Mouse (Mus musculus): ENCODE results near the gene Ube2d3. TPM values are rescaled to one million over a fixed set of nuclear protein-coding genes. Genes with fewer than 3 reads are reported as not detected.

The Ube2d3 gene
- 100 to 1,000 TPM; 225 to 229 TPM for total RNA-seq (2021)
- long read RNA-seq, experiment 1, transcript Ube2d3-210 (7 exons, 2,515 nt): minor isoform, 46 of 232 reads
- long read RNA-seq, experiment 1, transcript Ube2d3-212 (8 exons, 3,833 nt): major isoform, 120 of 232 reads
- long read RNA-seq, experiment 1, transcript Ube2d3-201 (8 exons, 1,512 nt): minor isoform, 6 of 232 reads
- long read RNA-seq, experiment 1, transcript Ube2d3-202 (8 exons, 2,504 nt): minor isoform, 35 of 232 reads
- long read RNA-seq, experiment 1, partial matches to known transcripts: 2 of 232 reads
- long read RNA-seq, experiment 1, other reads (novel, unspliced or antisense): 18 of 232 reads
- long read RNA-seq, experiment 2, transcript Ube2d3-202 (8 exons, 2,504 nt): minor isoform, 25 of 162 reads
- long read RNA-seq, experiment 2, transcript Ube2d3-212 (8 exons, 3,833 nt): major isoform, 88 of 162 reads
- long read RNA-seq, experiment 2, transcript Ube2d3-210 (7 exons, 2,515 nt): minor isoform, 32 of 162 reads
- long read RNA-seq, experiment 2, transcript Ube2d3-201 (8 exons, 1,512 nt): minor isoform, 5 of 162 reads
- long read RNA-seq, experiment 2, partial matches to known transcripts: 3 of 162 reads
- long read RNA-seq, experiment 2, other reads (novel, unspliced or antisense): 8 of 162 reads

GRCm38 (mm10) chr3:135437758-135438495 is at the start of gene Ube2d3:
TSS of gene Ube2d3 (plus strand) at chr3:135438149.
- peak within 1 kb of the TSS; percentile 99 for H3K27ac ChIP-seq
- H3K4me3 ChIP-seq: peak within 1 kb of the TSS; percentile 87
- TF ChIP-seq CTCF (IDR thresholded peaks at IDR 0.05): no peak
- intact Hi-C loops (cut with DNase I): loop anchor here (1.0 to 10.0 kb wide), 4 partner anchors 15 to 1203 kb away; partner anchors contain the start of genes Cisd2, Cxxc4 and Nfkb1
- peak; percentile 98 to 99 for DNase-seq (ENCODE audit: extremely low spot score in 1 of 2, low spot score in 2 of 2)

GRCm38 (mm10) chr3:135393186-135393585 is 44.8 kb upstream of the Ube2d3 start:
- TF ChIP-seq CTCF (IDR thresholded peaks at IDR 0.05): no peak
- intact Hi-C loops (cut with DNase I): no loop called here
- no peak for DNase-seq (ENCODE audit: extremely low spot score in 1 of 2, low spot score in 2 of 2)
- Histone ChIP-seq H3K4me3 (no peak overlapping the region), H3K27ac (no peak overlapping the region)

- DNase-seq (ENCODE audit: extremely low spot score in 1 of 2, low spot score in 2 of 2): no peak
- Histone ChIP-seq H3K27ac (no peak overlapping the region), H3K4me3 (no peak overlapping the region)
- intact Hi-C loops (cut with DNase I): no loop called here
- no peak for TF ChIP-seq CTCF (IDR thresholded peaks at IDR 0.05)
Observed at GRCm38 (mm10) chr3:135395085-135395484, 42.9 kb upstream of the Ube2d3 start.

- H3K4me3 ChIP-seq: no peak overlapping the region
- intact Hi-C loops (cut with DNase I): no loop called here
- H3K27ac ChIP-seq: no peak overlapping the region
- no peak for TF ChIP-seq CTCF (IDR thresholded peaks at IDR 0.05)
- DNase-seq (ENCODE audit: extremely low spot score in 1 of 2, low spot score in 2 of 2): no peak
Observed at GRCm38 (mm10) chr3:135396081-135396480, 41.9 kb upstream of the Ube2d3 start.

- no peak overlapping the region for H3K4me3 ChIP-seq
- intact Hi-C loops (cut with DNase I): no loop called here
- no peak for TF ChIP-seq CTCF (IDR thresholded peaks at IDR 0.05)
- DNase-seq (ENCODE audit: extremely low spot score in 1 of 2, low spot score in 2 of 2): no peak
- H3K27ac ChIP-seq: no peak overlapping the region
Observed at GRCm38 (mm10) chr3:135397112-135397511, 40.8 kb upstream of the Ube2d3 start.

- no peak overlapping the region for H3K4me3 ChIP-seq
- DNase-seq (ENCODE audit: extremely low spot score in 1 of 2, low spot score in 2 of 2): peak; percentile 79 to 84
- no peak overlapping the region for H3K27ac ChIP-seq
- intact Hi-C loops (cut with DNase I): loop anchor here (1.0 to 5.0 kb wide), 5 partner anchors 37 to 329 kb away; partner anchors contain the start of gene Ube2d3
- peak; percentile 89 for TF ChIP-seq CTCF (IDR thresholded peaks at IDR 0.05)
Observed at GRCm38 (mm10) chr3:135402201-135402658, 35.7 kb upstream of the Ube2d3 start.

- DNase-seq (ENCODE audit: extremely low spot score in 1 of 2, low spot score in 2 of 2): no peak
Observed at GRCm38 (mm10) chr3:135403211-135403610, 34.7 kb upstream of the Ube2d3 start.

GRCm38 (mm10) chr3:135403856-135404255 is 34.1 kb upstream of the Ube2d3 start:
- TF ChIP-seq CTCF (IDR thresholded peaks at IDR 0.05): no peak; the same call in 1 of the 2 replicates
- intact Hi-C loops (cut with DNase I): loop anchor here (2.0 to 5.0 kb wide), 4 partner anchors 35 to 178 kb away; partner anchors contain the start of gene Ube2d3
- H3K4me3 ChIP-seq: no peak overlapping the region
- H3K27ac ChIP-seq: no peak overlapping the region
- DNase-seq (ENCODE audit: extremely low spot score in 1 of 2, low spot score in 2 of 2): no peak

More at GRCm38 (mm10) chr3:135403211-135403610, 34.7 kb upstream of the Ube2d3 start:
- no peak overlapping the region for H3K27ac ChIP-seq
- intact Hi-C loops (cut with DNase I): loop anchor here (2.0 to 5.0 kb wide), 4 partner anchors 36 to 179 kb away; partner anchors contain the start of gene Ube2d3
- no peak overlapping the region for H3K4me3 ChIP-seq
- no peak for TF ChIP-seq CTCF (IDR thresholded peaks at IDR 0.05)

- H3K4me3 ChIP-seq: no peak overlapping the region
- intact Hi-C loops (cut with DNase I): loop anchor here (5.0 kb wide), 2 partner anchors 112 to 178 kb away; no protein-coding TSS in a partner anchor
- DNase-seq (ENCODE audit: extremely low spot score in 1 of 2, low spot score in 2 of 2): no peak
- no peak overlapping the region for H3K27ac ChIP-seq
- no peak; the same call in none of the 2 replicates for TF ChIP-seq CTCF (IDR thresholded peaks at IDR 0.05)
Observed at GRCm38 (mm10) chr3:135404599-135404998, 33.4 kb upstream of the Ube2d3 start.

GRCm38 (mm10) chr3:135407351-135407750 is 30.6 kb upstream of the Ube2d3 start:
- intact Hi-C loops (cut with DNase I): no loop called here
- Histone ChIP-seq H3K4me3 (no peak overlapping the region), H3K27ac (no peak overlapping the region)
- DNase-seq (ENCODE audit: extremely low spot score in 1 of 2, low spot score in 2 of 2): no peak
- no peak for TF ChIP-seq CTCF (IDR thresholded peaks at IDR 0.05)

- intact Hi-C loops (cut with DNase I): no loop called here
- peak; percentile 25 for TF ChIP-seq CTCF (IDR thresholded peaks at IDR 0.05)
- no peak overlapping the region for H3K4me3 ChIP-seq
- no peak overlapping the region for H3K27ac ChIP-seq
- no peak for DNase-seq (ENCODE audit: extremely low spot score in 1 of 2, low spot score in 2 of 2)
Observed at GRCm38 (mm10) chr3:135409219-135409618, 28.7 kb upstream of the Ube2d3 start.

Data from left cerebral cortex, adult 2 months (tissue).